Mouse (Mus musculus) frontal cortex, adult (tissue): ENCODE results near the gene Gm20388.

Source experiments
- ATAC-seq: cut with Nextera tagmentation; 2 replicates; pipeline ENCODE4 v1.9.2; 2017; ENCODE audit warnings: mild to moderate bottlenecking, moderate library complexity, mixed read lengths; ENCODE audit not compliant: low TSS enrichment

The Gm20388 gene

DNA sequence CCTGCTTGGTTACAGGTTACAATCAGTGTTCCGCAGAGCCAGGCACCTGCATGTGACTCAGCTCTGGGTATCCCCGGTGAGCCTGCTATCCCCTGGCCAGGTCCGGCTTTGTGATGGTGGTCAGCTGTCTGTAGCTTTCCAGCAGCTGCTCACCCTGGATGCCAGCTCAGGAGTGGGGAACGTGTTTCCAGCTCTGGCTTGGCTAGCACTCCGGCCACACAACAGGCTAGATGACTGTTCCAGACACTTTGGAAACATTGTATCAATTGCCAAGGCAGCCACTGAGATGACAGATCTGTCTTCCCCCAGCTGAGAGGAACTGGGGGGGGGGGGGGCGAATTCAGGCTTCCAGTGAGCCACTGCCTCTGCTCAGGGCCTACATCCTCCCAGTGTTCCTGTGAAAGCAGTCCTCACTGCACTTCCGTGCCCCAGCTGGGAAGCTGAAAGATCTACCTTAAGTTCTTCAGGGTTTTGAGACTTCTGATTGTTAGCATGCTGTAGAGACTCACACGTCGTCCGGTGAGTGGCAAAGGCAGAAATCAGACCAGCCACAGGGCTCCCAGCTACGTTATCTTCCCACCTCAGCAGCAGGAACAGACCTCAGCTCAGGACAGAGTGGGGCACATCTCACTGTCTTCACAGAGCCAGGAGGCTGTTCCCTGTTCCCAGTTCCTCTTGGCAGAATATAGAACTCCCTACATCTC is 4408.1 kb downstream of the Gm20388 start:
- no peak for ATAC-seq

DNA sequence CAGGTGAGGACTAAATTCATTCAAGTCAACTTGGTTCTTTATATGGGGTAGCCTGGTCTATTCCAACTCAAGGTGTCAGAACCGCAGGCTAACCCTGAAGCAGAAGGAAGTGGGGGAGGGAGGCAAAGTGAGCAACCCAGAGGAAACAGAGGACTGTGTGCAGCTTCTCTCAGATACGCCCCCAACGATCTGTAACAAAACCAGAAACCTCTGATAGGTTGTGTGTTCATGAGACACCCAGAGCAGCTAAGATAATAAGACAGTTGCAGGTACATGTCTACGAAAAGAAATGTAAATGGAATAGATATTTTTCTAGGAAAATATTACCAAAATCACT is 4408.6 kb downstream of the Gm20388 start:
- ATAC-seq, result no peak

DNA sequence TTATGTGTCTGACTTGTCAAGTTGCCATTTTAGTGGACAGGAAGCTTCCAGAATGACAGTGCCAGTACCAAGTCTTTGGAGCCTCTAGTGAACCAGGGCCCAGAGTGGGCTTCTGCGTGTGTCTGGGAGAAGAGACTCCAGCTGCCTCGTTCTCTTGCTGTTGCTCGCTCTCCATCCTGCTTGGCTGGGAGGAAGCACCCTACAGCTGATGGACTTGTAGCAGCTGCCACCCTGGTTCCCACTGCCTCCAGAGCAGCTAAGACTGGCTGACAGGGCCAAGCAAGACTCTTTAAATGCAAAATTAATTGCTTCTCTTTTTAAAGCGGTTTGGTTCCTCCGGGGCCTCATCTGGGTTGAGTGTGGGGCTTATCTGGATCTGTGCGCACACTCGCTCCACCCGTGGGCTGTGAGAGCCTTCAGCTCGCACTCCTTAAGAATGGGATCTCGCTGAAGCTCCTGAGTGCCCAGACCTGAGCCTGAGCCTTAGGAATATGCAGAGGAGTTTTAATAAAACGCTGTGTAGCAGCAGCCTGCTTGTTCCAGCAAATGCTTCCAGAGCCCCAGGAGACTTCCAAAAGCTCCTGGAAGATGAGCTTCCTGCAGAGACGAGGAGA is 4410.7 kb downstream of the Gm20388 start:
- ATAC-seq, result peak; percentile 51; the same call in 1 of the 2 replicates

DNA sequence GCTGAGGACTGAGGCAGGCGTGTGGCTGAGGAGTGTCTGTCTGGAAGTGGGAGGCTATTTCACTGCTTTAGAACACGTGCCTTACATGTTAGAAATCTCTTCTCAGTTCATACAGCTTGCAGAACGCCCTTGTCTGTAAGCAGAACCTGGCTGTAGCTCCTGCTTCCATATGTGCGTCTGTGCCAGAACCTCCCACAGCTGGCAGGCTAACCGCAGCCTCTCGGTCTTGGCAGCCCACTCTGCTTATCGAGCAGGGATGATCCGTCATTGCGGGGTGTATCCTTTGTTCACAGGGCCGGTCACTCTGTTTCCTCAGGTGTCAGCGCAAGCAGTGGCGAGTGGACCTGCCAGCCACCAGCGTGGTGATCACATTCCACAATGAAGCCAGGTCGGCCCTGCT is 4412.7 kb downstream of the Gm20388 start:
- peak; percentile 64 for ATAC-seq

DNA sequence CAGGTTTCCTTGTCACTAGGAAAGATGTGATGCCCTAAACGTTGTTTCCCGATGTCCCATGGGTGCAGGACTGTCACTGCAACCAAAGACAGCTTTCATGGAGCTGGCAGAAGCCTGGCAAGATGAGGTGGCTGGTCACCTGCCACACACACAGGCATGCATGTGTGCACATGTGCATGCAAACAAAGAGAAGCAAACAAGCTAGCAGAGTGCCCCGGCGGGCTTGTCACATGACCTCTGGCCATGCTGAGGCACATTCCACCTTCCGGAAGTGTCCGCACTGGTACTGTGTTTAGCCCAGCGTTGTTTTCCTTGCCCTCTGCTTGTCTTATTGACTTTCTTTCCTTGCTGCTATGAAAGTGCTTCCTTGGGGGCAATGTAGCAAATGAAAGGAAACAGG is 4417.6 kb downstream of the Gm20388 start:
- ATAC-seq, result no peak

DNA sequence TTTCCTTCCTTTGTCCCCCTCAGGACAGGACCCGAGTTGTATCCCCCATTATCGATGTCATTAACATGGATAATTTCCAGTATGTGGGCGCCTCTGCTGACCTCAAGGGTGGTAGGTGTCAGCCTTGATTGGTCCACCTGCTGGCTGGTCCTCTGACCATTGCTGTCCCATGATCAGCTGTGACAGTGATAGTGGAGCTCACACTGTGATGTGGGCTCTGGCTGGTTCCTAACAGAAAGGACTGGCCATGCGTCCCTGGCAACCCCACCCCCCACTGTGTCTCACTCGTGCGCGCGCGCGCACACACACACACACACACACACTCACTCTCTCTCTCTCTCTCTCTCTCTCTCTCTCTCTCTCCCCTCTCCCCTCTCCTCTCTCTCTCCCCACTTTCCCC is 4419.0 kb downstream of the Gm20388 start:
- ATAC-seq, result no peak

DNA sequence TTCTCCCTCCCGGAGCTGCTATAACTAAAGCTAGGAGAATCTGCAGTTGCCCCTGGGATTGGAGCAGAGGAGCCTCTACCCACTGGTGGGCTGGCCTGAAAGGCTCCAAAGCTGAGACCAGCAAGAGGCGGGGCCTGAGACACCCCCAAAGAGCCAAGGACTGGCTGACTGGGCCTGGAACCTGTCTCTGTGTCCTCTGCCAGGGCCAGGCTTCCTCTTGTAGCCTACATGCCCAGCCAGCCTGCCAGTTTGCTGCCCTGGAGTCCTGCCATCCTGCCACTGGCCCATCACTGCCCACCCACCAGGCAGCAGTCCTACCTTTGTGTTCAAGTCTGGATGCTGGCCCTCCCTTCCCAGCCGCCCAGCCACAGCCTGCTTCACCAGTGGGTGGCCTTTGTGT is 4419.8 kb downstream of the Gm20388 start:
- 0 out of 2 replicates have a peak, but pooled peaks have one; percentile 10 for ATAC-seq

DNA sequence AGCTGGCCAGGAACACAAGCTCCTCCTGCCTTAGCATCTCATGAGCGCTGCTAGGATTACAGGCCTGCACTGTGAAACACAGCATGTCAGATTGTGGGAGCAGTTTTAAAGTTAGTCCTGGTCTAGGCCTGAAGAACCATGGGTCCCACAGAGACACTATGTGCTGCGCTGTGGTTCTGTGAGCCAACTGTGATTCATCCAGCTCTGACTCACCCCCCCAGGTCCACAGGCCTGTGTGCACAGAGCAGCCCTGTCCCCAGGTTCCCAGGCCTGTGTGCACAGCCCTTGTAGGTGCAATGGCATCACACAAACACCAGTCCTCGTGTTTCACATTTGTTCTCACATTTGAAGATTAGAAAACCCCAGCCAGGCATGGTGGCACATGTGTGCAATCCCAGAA is 4420.5 kb downstream of the Gm20388 start:
- peak; percentile 53; the same call in 1 of the 2 replicates for ATAC-seq

DNA sequence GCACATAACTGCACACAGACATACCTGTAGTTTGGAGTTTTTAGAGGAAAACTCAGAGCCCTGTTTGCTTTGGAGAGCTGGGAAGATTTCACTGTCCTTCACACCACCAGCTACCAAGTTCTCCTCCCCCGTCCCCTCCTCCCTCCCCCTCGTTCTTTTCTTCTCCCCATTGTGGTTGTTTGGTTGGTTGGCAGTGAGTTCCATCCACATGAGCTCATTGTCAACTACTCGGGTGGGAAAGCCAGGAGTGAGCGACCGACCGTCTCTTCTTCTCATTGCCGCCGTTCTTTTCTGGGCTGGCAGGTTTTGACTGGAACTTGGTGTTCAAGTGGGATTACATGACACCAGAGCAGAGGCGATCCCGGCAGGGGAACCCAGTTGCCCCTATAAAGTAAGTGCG is 4421.1 kb downstream of the Gm20388 start:
- ATAC-seq, result no peak

DNA sequence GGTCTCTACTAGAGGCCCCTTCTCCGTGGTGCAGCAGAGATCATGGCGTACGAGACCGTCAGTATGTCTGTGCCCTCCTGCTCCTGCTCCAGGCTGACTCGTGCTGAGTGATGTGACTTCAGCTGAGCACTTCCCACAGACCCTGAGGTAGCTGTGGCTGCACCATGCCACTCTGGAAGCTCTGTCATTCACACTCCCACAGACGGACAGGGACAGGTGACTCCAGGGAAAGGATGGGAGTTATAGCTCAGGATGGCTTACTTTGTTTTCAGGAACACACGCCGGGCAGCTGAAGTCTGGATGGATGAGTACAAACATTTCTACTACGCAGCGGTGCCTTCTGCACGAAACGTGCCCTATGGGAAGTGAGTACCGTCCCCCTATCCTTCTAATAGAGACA is 4425.7 kb downstream of the Gm20388 start:
- ATAC-seq, result no peak

DNA sequence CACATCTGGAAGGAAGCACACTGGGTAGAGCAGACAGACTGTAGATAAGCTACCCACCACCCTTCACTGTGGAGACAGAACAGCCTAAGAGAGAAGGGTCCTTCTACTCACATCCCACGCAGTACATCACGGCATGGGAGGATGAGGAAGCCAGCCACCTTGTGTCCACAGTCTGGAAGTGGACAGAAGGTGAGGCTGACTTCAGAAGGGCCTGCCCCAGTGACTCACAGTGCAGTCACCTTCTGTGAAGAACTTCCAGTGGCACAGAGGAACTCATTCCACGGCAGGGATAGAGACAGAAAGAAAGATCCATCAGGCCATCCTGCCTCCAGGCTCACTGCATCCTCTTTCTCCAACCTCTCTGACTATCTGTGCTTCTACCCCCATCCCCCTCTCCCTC is 4429.1 kb downstream of the Gm20388 start:
- ATAC-seq, result no peak

DNA sequence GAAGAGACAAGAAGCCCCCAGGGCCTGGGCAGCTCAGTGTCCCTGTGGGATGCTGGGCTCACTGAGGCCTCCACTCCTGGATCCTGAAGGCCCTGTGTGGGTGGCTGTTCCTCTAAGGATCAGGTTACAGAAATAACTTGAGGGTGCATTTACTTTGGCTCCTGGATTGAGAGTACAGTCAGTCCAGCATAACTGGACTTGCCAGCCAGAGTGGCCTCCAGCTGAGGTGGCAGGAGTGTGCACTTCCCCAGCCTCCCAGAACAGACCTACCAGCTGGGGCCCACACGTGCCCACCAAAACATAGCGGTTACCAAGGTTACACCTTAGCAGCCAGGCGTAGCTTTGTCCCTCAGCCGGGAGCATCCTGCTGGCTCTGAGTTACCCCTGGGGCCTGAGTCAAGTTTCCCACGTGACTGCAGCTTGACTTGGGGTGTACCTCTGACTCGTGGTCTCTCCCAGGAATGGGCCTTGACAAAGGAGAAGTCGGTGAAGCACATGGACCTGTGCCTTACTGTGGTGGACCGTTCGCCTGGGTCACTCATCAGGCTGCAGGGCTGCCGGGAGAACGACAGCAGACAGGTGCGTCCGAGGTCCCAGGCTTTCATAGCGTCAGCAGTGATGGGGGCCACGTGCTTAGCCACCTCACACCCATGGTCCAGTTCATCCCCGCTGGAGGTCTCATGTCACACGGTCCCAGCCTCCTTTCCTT is 4429.9 kb downstream of the Gm20388 start:
- ATAC-seq, result no peak

DNA sequence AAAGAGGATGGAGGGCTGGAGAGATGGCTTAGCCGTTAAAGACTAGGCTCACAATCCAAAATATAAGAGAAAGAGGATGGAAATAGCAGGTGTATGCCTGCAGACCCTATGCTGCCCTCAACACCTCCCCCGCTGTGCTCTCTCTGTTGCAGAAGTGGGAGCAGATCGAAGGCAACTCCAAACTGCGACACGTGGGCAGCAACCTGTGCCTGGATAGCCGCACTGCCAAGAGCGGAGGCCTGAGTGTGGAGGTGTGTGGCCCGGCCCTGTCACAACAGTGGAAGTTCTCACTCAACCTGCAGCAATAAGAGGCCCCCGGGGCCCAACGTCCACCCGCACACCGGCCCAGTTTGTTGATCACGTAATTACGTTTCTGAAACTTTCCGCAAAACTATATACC is 4432.5 kb downstream of the Gm20388 start:
- ATAC-seq, result peak; percentile 41

DNA sequence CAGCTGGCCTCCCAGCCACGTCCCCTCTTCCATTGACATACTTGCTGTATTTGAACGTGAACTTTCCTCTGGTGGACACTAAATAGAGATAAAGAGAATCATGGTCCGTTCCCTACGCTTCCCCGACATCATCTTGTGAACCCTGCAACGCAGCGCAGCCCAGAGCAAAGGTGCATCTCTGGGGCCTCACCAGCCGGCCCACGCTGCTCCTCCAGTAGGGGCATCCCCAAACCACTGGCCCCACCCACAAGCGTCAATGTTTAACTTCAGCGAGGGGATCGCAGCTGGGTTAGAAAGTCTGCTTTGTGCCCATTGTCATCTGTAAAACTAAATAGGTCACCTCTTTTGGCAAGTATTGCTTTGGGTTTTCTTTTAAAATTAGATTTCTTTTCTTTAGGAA is 4433.4 kb downstream of the Gm20388 start:
- ATAC-seq, result no peak

DNA sequence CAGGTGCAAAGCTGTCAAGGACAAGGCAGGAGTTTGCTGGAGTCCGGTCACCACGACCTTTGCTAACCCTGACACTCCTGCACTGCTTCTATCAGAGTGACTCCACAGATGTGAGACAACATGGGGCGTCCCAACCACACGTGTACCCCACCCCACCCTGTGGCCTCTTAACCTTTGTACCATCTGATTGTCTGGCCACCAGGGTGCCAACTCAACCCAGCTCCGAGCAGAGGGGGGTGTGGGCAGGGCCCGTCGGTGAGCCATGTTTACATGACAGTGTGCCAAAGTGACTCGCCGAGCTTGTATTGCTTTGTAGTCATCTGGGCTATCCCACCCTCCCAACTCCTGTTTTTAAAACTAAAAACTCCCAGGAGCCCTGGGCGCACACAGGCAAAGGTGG is 4434.5 kb downstream of the Gm20388 start:
- ATAC-seq, result no peak

DNA sequence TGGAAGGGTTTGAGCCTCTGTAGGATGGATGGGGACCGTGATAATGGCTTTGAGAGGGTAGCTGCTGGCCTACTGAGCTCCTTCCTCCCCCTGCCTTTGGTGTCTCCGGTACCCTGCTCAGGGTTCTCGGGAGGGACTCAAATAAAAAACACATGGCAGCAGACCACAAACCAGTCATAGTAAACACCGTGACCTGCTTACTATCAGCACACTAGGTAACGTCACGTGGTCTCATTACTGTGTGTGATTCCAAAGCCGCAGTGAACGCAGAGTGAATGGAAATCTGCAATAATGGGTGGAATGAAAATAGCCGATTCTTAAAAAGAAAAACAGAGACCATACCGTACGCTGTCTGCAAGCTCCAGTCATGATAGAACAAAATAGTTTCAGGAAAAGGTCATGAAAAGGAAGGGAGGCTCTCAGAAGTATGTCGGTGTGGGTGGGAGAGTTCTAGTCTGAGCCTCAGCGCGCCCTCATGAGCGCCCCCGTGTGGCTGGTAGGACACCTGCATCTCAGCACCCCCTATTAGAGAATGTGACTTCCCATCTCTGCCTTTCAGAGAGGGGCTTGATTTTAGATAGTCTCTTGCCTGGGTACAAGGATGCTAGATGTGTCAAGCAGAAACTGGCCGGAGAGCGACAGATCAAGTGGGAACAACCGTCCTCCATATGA is 4436.3 kb downstream of the Gm20388 start:
- ATAC-seq, result peak; percentile 60

DNA sequence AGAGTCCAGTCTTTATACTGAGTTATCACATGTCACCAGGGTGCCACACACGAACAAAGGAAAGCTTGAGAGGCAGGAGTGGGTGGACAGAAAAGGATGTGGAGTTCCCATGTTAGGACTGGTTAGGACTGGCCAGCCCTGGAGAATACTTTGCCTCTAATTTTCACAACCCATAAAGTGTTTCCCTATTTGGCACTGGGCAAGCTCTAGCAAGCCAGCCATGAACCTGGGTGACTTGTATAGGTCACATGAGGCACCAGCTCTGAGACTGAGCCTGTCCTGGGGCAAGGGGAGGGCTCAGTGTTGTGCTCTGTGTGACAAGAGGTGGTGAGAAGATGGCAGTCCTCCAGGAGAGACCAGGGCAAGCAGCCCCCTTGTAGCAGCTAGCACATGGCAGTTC is 4437.4 kb downstream of the Gm20388 start:
- no peak for ATAC-seq

DNA sequence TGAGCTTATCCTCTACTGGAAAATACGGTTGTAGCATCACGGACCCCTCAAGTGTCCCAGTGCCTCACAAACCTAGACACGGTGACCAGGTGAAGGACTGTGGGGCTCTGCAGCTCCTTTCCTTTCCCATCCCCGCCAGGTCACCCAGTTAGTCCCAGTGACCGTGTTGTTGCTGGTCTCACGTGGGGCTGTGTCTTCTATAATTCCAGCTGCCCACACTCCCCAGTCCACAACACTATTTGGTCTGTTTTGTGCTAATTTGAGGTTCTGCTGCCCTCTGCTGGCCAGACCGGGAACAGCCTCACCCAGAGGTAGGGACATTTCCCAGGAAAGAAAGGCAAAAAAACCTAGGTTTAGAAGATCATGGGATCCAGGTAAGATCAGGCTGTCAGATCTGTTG is 4439.0 kb downstream of the Gm20388 start:
- ATAC-seq, result peak; percentile 56; the same call in 1 of the 2 replicates

DNA sequence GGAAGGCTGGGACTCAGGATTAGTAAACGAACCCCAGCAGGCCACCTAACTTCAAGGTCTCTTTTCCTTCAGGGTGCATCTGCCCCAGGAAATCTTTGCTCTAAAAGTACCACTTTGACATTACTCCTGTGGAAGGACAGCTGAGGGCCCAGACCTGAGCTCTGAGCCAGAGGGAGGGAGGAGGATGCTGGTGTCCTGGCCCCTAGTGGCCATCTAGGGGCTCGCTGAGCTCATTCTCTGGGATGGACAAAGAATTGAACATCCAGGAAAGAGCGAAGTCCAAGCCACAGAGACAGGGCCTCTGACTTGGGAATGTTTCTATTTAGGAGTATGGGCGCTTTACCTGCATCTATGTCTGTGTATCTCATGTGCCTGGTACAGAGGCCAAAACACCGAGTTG is 4441.0 kb downstream of the Gm20388 start:
- ATAC-seq, result no peak

DNA sequence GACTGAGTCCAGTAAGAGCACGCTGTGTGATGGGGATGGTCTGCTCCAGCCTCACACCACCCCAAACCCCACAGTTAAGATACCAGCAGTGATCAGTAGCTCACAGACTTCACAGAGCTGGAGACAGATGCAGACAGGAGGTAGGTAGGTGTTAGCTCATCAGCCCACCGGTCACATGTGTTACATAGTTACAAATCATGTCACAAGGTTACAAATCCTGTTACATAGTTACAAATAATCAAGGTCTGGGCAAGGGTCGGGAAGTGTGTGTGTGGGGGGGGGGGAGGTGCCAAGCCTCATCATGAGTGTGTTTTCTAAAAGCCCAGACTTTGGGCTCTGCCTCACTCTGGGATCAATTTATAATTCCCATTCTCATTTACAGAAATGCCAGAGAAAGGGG is 4450.3 kb downstream of the Gm20388 start:
- 0 out of 2 replicates have a peak, but pooled peaks have one; percentile 20 for ATAC-seq

DNA sequence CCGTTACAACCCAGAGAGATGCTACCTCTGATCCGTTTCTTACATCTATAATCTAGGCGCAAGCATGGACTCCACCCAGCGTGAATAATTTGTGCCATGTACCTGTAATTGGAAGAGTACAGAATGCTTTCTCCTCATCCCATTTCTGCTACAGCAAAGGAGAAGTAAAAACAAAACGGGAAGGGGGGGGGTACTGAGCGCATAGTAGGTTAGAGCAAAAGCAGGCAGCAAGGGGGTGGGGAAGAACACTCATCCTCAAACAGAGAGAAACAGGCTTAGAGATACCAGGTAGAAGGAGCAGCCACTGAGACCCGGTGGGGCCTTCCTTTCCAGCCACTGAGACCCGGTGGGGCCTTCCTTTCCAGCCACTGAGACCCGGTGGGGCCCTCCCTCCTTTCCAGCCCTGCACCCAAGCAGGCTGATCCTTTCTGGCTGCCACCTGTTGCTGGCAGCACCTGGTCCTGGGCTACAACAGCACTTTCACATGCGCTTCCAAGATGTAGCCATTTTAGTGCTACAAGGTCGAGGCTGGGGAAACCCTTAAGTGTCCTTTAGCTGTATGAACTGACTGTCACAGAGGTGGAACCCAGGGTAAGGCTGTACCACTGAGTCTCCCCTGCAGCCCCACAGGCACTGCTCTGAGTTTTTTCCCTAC is 4451.3 kb downstream of the Gm20388 start:
- ATAC-seq, result no peak

DNA sequence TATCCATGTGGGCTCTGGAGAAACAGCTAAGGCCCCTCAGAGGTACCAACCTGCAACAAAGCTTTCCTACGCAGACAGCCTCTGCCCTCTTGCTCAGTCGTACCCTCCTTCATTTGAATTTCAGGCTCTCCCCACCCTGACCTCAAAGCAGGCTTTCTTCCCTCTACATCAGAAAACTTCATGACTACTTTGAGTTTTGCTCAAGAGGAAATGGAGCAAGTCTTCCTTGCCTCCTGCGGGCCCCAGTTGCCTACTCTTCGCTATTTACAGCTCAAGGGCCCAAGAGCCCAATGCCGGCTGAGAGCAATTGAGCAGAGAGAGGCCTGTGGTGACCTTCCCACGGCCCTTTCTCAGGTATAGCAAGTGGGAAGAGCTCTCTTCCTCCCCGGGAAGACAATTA is 4451.9 kb downstream of the Gm20388 start:
- ATAC-seq, result no peak
